Mouse (Mus musculus) thymus, adult 2 months (tissue): Measurements from ENCODE around the gene 6720489N17Rik. TPM values are rescaled to one million over a fixed set of nuclear protein-coding genes. Genes with fewer than 3 reads are reported as not detected.

ENCODE experiments used
- polyA plus RNA-seq: library from polyadenylated mRNA; depleted of rRNA; stranded (reverse); fragments of >200 nt; gene quantifications from 2 replicates; pipeline ENCODE4 v1.2.3, GENCODE M21; 2012; rRNA removed

Gene 6720489N17Rik
- polyA plus RNA-seq, 1 experiment: 0.15 TPM

Other genes with a start within 250 kb of the 6720489N17Rik start
- 0.16 and 0.32 TPM in 2 replicates for gene Gm3604, start 241.0 kb downstream of the 6720489N17Rik start, polyA plus RNA-seq
- 1.9 and 2.5 TPM in 2 replicates for gene Gm49359, start 157.3 kb downstream of the 6720489N17Rik start, polyA plus RNA-seq
- gene Zfp935, start 65.7 kb downstream of the 6720489N17Rik start, polyA plus RNA-seq: not detected in 2 replicates
- gene Zfp934, start 53.0 kb downstream of the 6720489N17Rik start, polyA plus RNA-seq: 2.3 and 2.7 TPM in 2 replicates
- gene Platr25, start 136.5 kb upstream of the 6720489N17Rik start, polyA plus RNA-seq: 1.6 TPM in 2 replicates
- 2.5 and 3.7 TPM in 2 replicates for gene Gm5141, start 161.6 kb upstream of the 6720489N17Rik start, polyA plus RNA-seq
- 0.69 and 1.0 TPM in 2 replicates for gene Fbp2, start 234.2 kb upstream of the 6720489N17Rik start, polyA plus RNA-seq